10 mouse cellular contexts compared by ENCODE assay signal in the genomic region with DNA sequence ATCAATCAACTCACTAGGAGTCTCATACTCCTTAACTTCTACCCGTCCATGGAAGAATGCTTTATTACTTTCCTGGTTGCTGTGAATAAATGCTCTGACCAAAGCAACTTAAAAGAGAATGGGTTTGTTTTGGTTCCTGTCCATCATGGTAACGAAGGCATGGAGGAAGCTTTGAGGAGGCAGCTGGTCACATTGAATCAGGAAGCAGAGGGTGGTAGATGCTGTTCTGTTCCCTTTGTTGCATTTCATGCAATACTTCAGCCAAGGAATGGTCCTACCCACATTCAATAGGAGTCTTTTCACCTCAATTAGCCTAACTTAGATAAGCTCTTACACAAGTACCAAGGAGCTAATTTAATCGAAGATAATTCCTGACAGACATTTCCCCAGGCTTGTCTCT.
"Had no signal": no experiment of that assay in that cellular context is flagged by ENCODE, and none has a peak within 500 bp of the region (broad histone marks: within the 10 kb centered on the region; RNA-seq: fewer than 3 reads in every experiment).

No protein-coding gene starts in this region.

- H3K9ac ChIP-seq: liver, embryonic 13.5 days had no signal

- H3K9me3 ChIP-seq: liver, embryonic 13.5 days had no signal

- H3K36me3 ChIP-seq: liver, embryonic 13.5 days had no signal

- H3K4me2 ChIP-seq: liver, embryonic 13.5 days; midbrain, embryonic 11.5 days had no signal

- DNase-seq: kidney, postnatal 14 days; kidney, postnatal 4 days; liver, embryonic 13.5 days; lung, adult 2 months; lung, postnatal 14 days; lung, postnatal 4 days; midbrain, embryonic 14.5 days; thymus, adult 18-20 months; thymus, postnatal 36 days had no signal

- H3K4me3 ChIP-seq: liver, embryonic 13.5 days had no signal

- H3K27ac ChIP-seq: liver, embryonic 13.5 days had no signal

- H3K27me3 ChIP-seq: liver, embryonic 13.5 days had no signal
